Mouse (Mus musculus): ENCODE measurements around the gene Prr5l. TPM values are rescaled to one million over a fixed set of nuclear protein-coding genes. Genes with fewer than 3 reads are reported as not detected.

Prr5l gene
- polyA plus RNA-seq, 2 experiments from 2014 or later, result 0.78 to 1.2 TPM

GRCm38 (mm10) chr2:101721835-101722234, 161.0 kb downstream of the Prr5l start:
- no peak for ATAC-seq

DNA sequence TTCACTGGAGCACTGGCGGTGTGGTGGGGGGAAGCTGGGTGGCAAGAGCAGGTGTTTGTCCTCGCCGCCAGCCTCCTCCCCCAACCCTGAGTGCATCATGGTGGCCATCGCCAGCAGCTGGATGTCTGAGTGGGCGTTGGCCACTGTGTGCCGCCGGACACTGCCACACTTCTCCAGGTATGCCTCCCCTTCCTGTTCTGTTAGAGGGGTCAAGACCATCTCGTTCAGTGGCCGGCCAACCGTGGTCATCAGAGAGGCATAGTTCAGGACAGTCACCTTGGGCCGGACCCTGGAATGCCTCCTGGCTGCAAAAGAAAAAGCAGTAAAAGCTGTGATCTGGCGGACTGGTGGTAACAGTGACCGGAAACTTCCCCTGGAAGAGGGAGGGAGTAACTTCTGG, 165.7 kb downstream of the Prr5l start:
- ATAC-seq, result no peak

DNA sequence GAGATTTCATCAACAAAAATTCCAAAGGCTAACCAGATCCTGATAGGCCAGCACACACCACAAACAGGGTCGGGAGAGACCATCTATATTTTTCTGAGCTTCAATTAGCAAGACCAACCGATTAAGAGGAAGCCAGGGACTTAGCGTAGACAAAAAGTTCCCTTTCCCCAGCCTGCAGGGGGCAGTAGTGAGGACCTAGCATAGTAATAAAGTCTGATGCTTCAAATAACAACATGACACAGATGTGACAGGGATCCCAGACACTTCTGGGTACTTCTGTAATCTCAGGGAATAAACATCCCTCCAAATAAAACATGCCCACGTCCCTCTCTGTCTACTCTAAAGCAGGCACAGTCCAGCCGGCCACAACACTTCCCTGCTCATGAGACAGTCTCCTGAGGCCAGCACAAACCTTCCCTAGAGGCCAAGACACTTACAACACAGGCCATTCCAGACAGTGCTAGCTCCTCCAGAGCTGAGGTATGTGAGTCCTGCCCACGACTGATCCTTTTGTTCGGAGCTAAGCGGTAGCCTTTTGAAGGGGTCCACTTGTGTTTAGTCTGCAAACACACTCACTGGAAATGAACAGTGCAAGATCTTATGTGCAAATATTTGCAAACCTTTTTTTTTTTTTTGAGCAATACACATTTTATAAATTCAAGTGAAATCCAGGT, 167.0 kb downstream of the Prr5l start:
- no peak for ATAC-seq

- ATAC-seq, result no peak
Observed at GRCm38 (mm10) chr2:101711608-101712007, 171.2 kb downstream of the Prr5l start.

DNA sequence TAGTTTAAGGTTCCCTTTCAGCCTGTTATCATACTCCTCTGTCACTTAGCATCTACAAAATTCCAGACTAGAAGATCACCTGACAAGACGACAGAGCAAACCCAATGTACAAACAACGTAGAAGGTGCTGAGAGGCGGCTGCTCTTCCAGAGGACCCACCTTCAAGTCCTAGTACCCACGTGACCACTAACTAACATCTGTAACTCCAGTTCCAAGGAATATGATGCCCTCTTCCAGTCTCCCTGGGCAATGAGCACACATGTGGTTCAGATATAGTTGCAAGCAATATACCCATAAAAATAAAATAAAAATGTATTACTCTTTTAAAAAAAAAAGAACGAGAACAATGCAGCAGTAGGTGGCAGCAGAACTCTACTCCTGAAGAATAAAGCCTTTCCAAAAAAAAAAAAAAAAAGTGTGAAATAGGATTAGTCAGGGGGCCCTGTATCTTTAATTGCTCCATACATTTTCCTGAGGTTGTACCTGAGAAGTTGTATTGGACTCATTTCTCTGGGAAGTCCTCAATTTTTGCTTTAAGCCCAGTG, 176.8 kb downstream of the Prr5l start:
- no peak for ATAC-seq

GRCm38 (mm10) chr2:101699284-101699683, 183.5 kb downstream of the Prr5l start:
- ATAC-seq, result peak; percentile 58

DNA sequence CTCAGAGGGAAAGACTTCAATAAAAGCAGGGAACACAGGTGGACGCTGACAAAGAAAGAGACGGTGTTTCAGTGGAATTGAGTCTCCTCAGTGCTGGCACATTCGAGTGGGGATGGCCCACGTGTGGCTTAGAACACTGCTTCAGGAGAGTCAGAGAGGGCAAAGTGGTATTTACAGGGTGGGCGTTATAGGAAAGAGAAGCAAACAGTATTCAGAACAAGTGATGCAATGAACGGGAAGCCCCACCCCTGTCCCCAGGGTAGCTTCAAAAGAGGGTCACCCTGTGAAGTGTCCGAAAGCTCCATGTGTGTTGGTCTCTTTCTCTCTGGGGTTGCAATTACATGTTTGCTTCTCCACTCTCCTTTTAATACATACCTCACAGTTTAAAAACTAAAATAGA, 187.2 kb downstream of the Prr5l start:
- no peak for ATAC-seq

DNA sequence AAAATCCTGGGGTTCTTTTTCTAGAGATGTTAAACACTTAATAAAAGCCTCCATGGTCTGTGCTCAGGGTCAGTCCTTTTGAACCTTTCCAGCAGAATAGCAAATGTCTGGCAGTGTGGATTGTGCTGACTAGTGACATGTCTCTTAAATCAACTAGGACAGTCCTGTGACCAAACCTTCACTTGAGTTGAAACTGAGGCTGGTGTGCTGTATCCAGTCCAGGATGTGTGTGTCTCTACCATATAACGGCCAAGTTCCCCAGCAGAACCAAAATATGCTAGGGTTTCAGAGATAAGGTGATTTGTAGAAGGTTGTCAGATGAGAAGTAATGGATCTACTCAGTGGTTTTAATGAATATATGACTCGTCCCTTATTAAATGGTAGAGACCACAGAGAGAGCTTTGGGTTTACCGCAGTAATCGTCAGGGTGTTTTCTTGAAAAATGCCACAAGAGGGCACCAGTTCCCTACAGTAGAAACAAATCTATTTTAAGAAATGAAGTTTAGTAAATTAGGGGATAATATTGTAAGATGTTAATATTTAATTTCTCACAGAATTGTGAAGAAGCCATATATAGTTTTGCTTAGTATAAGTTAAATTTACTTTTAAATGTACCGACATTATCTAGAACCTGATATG, 189.1 kb downstream of the Prr5l start:
- ATAC-seq, result peak; percentile 57

GRCm38 (mm10) chr2:101693043-101693442, 189.8 kb downstream of the Prr5l start:
- peak; percentile 11 for ATAC-seq

GRCm38 (mm10) chr2:101690252-101690827, 192.5 kb downstream of the Prr5l start:
- no peak for ATAC-seq

GRCm38 (mm10) chr2:101688011-101688410, 194.8 kb downstream of the Prr5l start:
- ATAC-seq, result no peak

- no peak for ATAC-seq
Observed at GRCm38 (mm10) chr2:101684421-101684820, 198.4 kb downstream of the Prr5l start.

- ATAC-seq, result peak; percentile 59
Observed at GRCm38 (mm10) chr2:101679164-101679784, 203.6 kb downstream of the Prr5l start.

GRCm38 (mm10) chr2:101678236-101679021, 204.4 kb downstream of the Prr5l start, which contains the start of gene Traf6:
TSS of gene Traf6 (plus strand) at chr2:101678429.
- peak; percentile 87 for ATAC-seq

DNA sequence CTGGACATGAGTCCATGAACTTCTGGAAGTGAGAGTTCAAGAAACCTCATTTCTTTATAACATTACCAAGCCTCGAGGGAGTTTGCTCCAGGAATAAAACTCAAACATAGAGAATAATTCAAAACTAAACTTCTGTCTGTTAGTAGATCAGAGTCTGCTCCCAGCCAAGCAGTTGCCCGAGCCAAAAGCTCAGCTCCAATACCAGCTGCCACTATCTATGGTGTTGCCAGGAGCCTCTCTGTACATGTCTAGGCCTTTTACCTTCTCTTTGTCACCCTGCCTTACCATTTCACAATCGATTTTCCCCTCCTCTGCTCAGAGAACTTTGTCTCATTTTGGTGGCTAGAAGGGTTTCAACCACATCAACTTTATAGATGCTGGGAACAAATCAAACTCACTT, 209.3 kb downstream of the Prr5l start:
- no peak for ATAC-seq

DNA sequence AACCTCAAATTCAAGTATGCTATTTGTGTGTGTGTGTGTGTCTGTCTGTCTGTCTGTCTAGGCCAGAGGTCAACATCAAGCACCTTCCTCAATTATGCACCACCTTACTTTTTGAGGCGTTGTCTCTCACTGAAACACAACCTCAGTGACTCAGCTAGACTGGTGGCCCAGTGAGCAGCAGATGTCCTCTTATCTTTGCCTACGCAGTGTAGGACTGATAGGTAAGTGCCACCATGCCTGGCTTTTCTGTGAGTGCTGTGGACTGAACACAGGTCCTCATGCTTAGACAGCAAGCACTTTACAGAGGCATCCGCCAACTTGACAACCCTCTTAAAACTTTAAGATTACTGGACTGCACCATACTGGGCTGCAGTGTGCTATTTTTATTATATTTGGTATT, 214.1 kb downstream of the Prr5l start:
- ATAC-seq, result no peak

- ATAC-seq, result no peak
Observed at GRCm38 (mm10) chr2:101665703-101666092, 217.1 kb downstream of the Prr5l start.

DNA sequence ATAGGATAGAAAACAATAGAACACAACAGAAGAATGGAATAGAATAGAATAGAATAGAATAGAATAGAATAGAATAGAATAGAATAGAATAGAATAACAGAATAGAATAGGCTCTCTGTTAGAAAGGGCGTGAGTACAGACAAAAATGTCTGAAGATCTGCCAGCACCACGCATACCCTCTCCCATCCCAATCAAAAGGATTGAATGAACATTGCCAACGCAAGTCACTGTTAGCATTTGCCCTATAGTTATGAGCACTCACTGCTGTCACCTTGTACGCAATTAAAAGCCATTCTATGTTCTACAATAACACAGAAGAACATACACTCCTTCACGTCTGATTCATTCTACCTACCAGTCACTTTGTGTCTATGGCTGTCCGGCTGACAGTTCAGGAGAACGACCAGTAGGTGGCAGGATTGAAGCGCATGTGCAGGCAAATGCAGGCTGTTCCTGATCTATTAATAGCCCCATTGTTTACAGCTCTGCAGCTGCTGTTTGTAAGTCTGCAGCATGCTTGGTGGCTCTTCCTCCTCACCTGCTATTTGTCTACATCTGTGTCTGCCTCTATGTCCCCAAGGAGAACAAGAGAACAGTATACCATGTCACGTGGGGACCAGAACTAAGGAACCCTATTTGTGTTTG, 217.6 kb downstream of the Prr5l start:
- ATAC-seq, result peak; percentile 82

All from activated CD4-positive, CD25-positive, alpha-beta regulatory T cell, adult 4 months (primary cell).